Mouse (Mus musculus) brain, embryonic 14.5 days (tissue): ENCODE data around the gene Slitrk5.

Experiments
- CTCF ChIP-seq: fragments of 200-500 bp; IDR thresholded peaks from 2 replicates; pipeline ENCODE4 v1.5.1; 2012; ENCODE audit warnings: inconsistent platforms, mild to moderate bottlenecking, moderate library complexity, borderline replicate concordance; ENCODE audit not compliant: insufficient read depth, insufficient read length; ENCODE audit errors: extremely low read depth
- POLR2A ChIP-seq: fragments of 200-500 bp; IDR thresholded peaks from 2 replicates; pipeline ENCODE4 v1.6.1; 2012; ENCODE audit warnings: mild to moderate bottlenecking, inconsistent platforms, borderline replicate concordance; ENCODE audit not compliant: poor library complexity, insufficient read depth, insufficient read length, severe bottlenecking; ENCODE audit errors: extremely low read depth

DNA sequence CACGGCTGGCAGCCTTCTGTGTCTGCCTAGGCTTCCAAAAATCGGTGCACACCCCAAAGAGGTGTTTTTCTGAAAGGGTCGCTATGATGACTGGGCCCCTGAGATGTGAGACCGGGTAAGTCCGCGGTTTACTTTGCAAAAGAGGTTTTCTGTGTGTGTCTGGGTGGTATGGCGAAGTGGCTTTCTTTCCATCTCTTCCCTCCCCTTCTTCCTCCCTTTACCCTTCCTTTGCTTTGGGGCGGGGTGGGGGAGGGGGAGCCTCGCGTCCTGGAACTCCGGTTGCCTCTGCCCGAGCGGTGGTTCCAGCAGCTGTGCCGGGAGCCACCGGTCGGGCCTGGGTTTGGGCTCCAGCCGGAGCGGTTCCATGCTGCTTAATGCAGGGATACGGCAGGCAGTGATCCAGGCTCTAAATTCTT is 1.3 kb downstream of the Slitrk5 start:
- TF ChIP-seq CTCF, result no peak
- TF ChIP-seq POLR2A, result 0 out of 2 replicates have a peak, but pooled peaks have one; percentile 9
